8 mouse cellular contexts compared by ENCODE assay signal in genomic region chr2:130634006-130634738, GRCm38 (mm10). TPM values are rescaled to one million over a fixed set of nuclear protein-coding genes. Genes with fewer than 3 reads are reported as not detected.
DNase-seq lines count a peak whose midpoint lies in the region; ATAC-seq lines count a peak whose summit lies in the region.

No protein-coding gene starts in this region.

- no peaks in the 10 kb centered on the region for H3K9me3 ChIP-seq in heart, embryonic 16.5 days (replicated peaks; ENCODE audit: control insufficient read depth, low read length)
- no peaks in the 10 kb centered on the region for H3K9me3 ChIP-seq in forebrain, embryonic 14.5 days (replicated peaks; ENCODE audit: control insufficient read depth, low read length)

- peak overlapping the region; percentile 55 for H3K4me3 ChIP-seq in heart, embryonic 16.5 days (ENCODE audit: low read length)
- peak overlapping the region; percentile 23; the same call in 1 of the 2 replicates for H3K4me3 ChIP-seq in forebrain, embryonic 14.5 days (ENCODE audit: low read depth, low read length)

- H3K36me3 ChIP-seq in heart, embryonic 16.5 days (ENCODE audit: control insufficient read depth, insufficient read depth), result no peaks in the 10 kb centered on the region
- H3K36me3 ChIP-seq in forebrain, embryonic 14.5 days (ENCODE audit: control insufficient read depth, insufficient read depth, low read length), result 0 out of 2 replicates have a peak, but pooled peaks cover 5% of the 10 kb centered on the region

- H3K4me1 ChIP-seq in heart, embryonic 16.5 days (ENCODE audit: control insufficient read depth, insufficient read depth, low read length), result peaks cover 14% of the 10 kb centered on the region
- peaks cover 12% of the 10 kb centered on the region for H3K4me1 ChIP-seq in forebrain, embryonic 14.5 days (ENCODE audit: control insufficient read depth, insufficient read depth, low read length)

- peak overlapping the region; percentile 90 for H3K4me2 ChIP-seq in heart, embryonic 16.5 days (ENCODE audit: low read depth, low read length)
- H3K4me2 ChIP-seq in forebrain, embryonic 14.5 days (ENCODE audit: low read length), result peak overlapping the region; percentile 54

- intact Hi-C loops in heart, postnatal 10 days (cut with DNase I), result no loop called here

- no peak overlapping the region for H3K27ac ChIP-seq in heart, embryonic 16.5 days (ENCODE audit: low read length)
- H3K27ac ChIP-seq in forebrain, embryonic 14.5 days (ENCODE audit: low read depth, low read length), result no peak overlapping the region

- H3K9ac ChIP-seq in heart, embryonic 16.5 days (ENCODE audit: low read length), result peak overlapping the region; percentile 72
- H3K9ac ChIP-seq in forebrain, embryonic 14.5 days (ENCODE audit: low read length), result peak overlapping the region; percentile 51; the same call in 1 of the 2 replicates

- ATAC-seq in heart, embryonic 16.5 days (replicated peaks; ENCODE audit: extremely low read depth, insufficient read depth, low FRiP score), result no peak
- peak; percentile 76 for ATAC-seq in cerebellum, adult (ENCODE audit: insufficient number of reproducible peaks, low FRiP score, low TSS enrichment)
- ATAC-seq in forebrain, embryonic 14.5 days, result peak; percentile 13; the same call in 1 of the 2 replicates

- no peak for DNase-seq in heart, postnatal 10 days
- DNase-seq in forebrain, embryonic 14.5 days (ENCODE audit: low spot score), result peak; percentile 7
- peak; percentile 25 for DNase-seq in mesoderm, embryonic 11.5 days (ENCODE audit: low read depth, low spot score)
- DNase-seq in layer of hippocampus, postnatal 25 days (ENCODE audit: extremely low spot score in 1 of 2, low spot score in 1 of 2), result no peak
- no peak for DNase-seq in c-Kit-positive CD71-positive TER-119-positive erythroid progenitor cells, embryonic 14.5 days (ENCODE audit: low spot score)
- no peak for DNase-seq in layer of hippocampus, adult 18-20 months (ENCODE audit: low spot score in 2 of 2)

- peaks cover 45% of the 10 kb centered on the region for H3K27me3 ChIP-seq in heart, embryonic 16.5 days (ENCODE audit: control insufficient read depth, insufficient read depth, low read length)
- H3K27me3 ChIP-seq in forebrain, embryonic 14.5 days (replicated peaks; ENCODE audit: control insufficient read depth, insufficient read depth, low read length), result peaks cover 39% of the 10 kb centered on the region

- WGBS in heart, embryonic 16.5 days, result 24% methylated on average over 14 of the region's 14 CpGs
- WGBS in forebrain, embryonic 14.5 days, result 12% methylated on average over 14 of the region's 14 CpGs

RNA-seq across cellular contexts. Expression of gene Ubox5, which starts 4.3 kb away (rescaled TPM):
- polyA plus RNA-seq in heart, embryonic 16.5 days (2015; fragmentation: Nextera tagmentation; extraction: Ambion mirVana), result 6.5 and 8.2 TPM in 2 replicates
- 1 to 10 TPM; 6.2 to 6.4 TPM for total RNA-seq in heart, postnatal 10 days (2021)
- 13.0 and 14.9 TPM in 2 replicates for polyA plus RNA-seq in forebrain, embryonic 14.5 days (2014; fragmentation: Nextera tagmentation; extraction: Ambion mirVana)
- total RNA-seq in layer of hippocampus, postnatal 25 days (2021), result 1 to 10 TPM; 9.2 to 9.7 TPM
- 10 to 100 TPM in 1 of 2 experiments, 1 to 10 TPM in 1; 9.3 to 11.2 TPM for total RNA-seq in layer of hippocampus, adult 18-20 months (2021)

RNA-seq across cellular contexts. Expression of gene Fastkd5, which starts 4.3 kb away (rescaled TPM):
- polyA plus RNA-seq in heart, embryonic 16.5 days (2015; fragmentation: Nextera tagmentation; extraction: Ambion mirVana), result 13.3 and 13.9 TPM in 2 replicates
- total RNA-seq in heart, postnatal 10 days (2021), result 1 to 10 TPM; 8.8 to 9.5 TPM
- 14.0 and 15.9 TPM in 2 replicates for polyA plus RNA-seq in forebrain, embryonic 14.5 days (2014; fragmentation: Nextera tagmentation; extraction: Ambion mirVana)
- 1 to 10 TPM; 7.9 to 9.1 TPM for total RNA-seq in layer of hippocampus, postnatal 25 days (2021)
- 10 to 100 TPM in 1 of 2 experiments, 1 to 10 TPM in 1; 9.6 to 10.4 TPM for total RNA-seq in layer of hippocampus, adult 18-20 months (2021)

RNA-seq across cellular contexts. Expression of gene Lzts3, which starts 8.4 kb away (rescaled TPM):
- polyA plus RNA-seq in heart, embryonic 16.5 days (2015; fragmentation: Nextera tagmentation; extraction: Ambion mirVana), result 2.0 and 2.4 TPM in 2 replicates
- total RNA-seq in heart, postnatal 10 days (2021), result 1 to 10 TPM; 3.8 to 4.0 TPM
- 1.6 and 2.5 TPM in 2 replicates for polyA plus RNA-seq in forebrain, embryonic 14.5 days (2014; fragmentation: Nextera tagmentation; extraction: Ambion mirVana)
- total RNA-seq in layer of hippocampus, postnatal 25 days (2021), result 100 to 1,000 TPM; 159 to 163 TPM
- total RNA-seq in layer of hippocampus, adult 18-20 months (2021), result 100 to 1,000 TPM; 193 to 196 TPM

RNA-seq across cellular contexts. Expression of gene Ddrgk1, which starts 30.3 kb away (rescaled TPM):
- 47.1 and 47.3 TPM in 2 replicates for polyA plus RNA-seq in heart, embryonic 16.5 days (2015; fragmentation: Nextera tagmentation; extraction: Ambion mirVana)
- 10 to 100 TPM; 63.0 to 68.3 TPM for total RNA-seq in heart, postnatal 10 days (2021)
- polyA plus RNA-seq in forebrain, embryonic 14.5 days (2014; fragmentation: Nextera tagmentation; extraction: Ambion mirVana), result 49.8 and 55.9 TPM in 2 replicates
- 10 to 100 TPM; 84.1 to 88.1 TPM for total RNA-seq in layer of hippocampus, postnatal 25 days (2021)
- total RNA-seq in layer of hippocampus, adult 18-20 months (2021), result 100 to 1,000 TPM in 1 of 2 experiments, 10 to 100 TPM in 1; 95.9 to 102 TPM

RNA-seq across cellular contexts. Expression of gene Itpa, which starts 33.2 kb away (rescaled TPM):
- 70.1 and 79.3 TPM in 2 replicates for polyA plus RNA-seq in heart, embryonic 16.5 days (2015; fragmentation: Nextera tagmentation; extraction: Ambion mirVana)
- 10 to 100 TPM; 27.0 to 29.4 TPM for total RNA-seq in heart, postnatal 10 days (2021)
- 125 and 131 TPM in 2 replicates for polyA plus RNA-seq in forebrain, embryonic 14.5 days (2014; fragmentation: Nextera tagmentation; extraction: Ambion mirVana)
- 10 to 100 TPM; 34.8 to 41.4 TPM for total RNA-seq in layer of hippocampus, postnatal 25 days (2021)
- total RNA-seq in layer of hippocampus, adult 18-20 months (2021), result 10 to 100 TPM; 35.9 to 36.5 TPM

Comparison
In these comparisons a context has a peak if more than half of its experiments do, and no peak if none do; other contexts are left out.
1. DNase-seq: peak in forebrain, embryonic 14.5 days (single experiment) and mesoderm, embryonic 11.5 days (single experiment); none in heart, postnatal 10 days (0 of 2), layer of hippocampus, postnatal 25 days (0 of 2), c-Kit-positive CD71-positive TER-119-positive erythroid progenitor cells, embryonic 14.5 days (single experiment) and layer of hippocampus, adult 18-20 months (0 of 2).
2. RNA of gene Lzts3, which starts 8.4 kb away (total RNA-seq): 193 to 196 TPM in layer of hippocampus, adult 18-20 months and 159 to 163 TPM in layer of hippocampus, postnatal 25 days; 3.8 to 4.0 TPM in heart, postnatal 10 days; every median in the first group is over 10 times any median in the second.